12 mouse cellular contexts compared by ENCODE assay signal in the genomic region with DNA sequence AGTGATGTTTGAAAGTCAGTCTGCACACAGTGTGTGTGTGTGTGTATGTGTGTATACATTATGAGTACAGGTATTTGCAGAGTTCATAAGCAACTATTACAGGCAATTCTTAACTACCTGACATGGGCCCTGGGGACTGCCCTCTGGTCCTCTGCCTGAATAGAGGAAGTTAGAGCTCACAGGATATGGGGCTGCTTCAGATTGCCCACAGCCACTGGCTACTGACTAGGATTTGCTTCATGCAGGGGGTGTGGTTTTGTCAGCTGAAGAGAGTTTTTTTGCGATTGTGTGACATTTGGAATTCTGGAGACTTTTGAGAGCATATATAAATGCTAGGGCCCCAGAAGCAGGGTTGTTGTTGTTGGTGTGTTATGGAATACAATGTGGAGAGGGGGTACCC. TPM values are rescaled to one million over a fixed set of nuclear protein-coding genes. Genes with fewer than 3 reads are reported as not detected.
DNase-seq lines count a peak whose midpoint lies in the region; ATAC-seq and TF ChIP-seq lines count a peak whose summit lies in the region.
"Had no signal": no experiment of that assay in that cellular context is flagged by ENCODE, and none has a peak within 500 bp of the region (broad histone marks: within the 10 kb centered on the region; RNA-seq: fewer than 3 reads in every experiment).

No protein-coding gene starts in this region.

- no peaks in the 10 kb centered on the region for H3K9me3 ChIP-seq in CH12.LX (replicated peaks; ENCODE audit: low read length)
- H3K9me3 ChIP-seq: hindbrain, embryonic 10.5 days had no signal

- peaks cover 14% of the 10 kb centered on the region for H3K4me1 ChIP-seq in liver, adult 2 months (ENCODE audit: control insufficient read depth, insufficient read depth, low read length)
- peaks cover 10 to 40% of the 10 kb centered on the region in 2 experiments for H3K4me1 ChIP-seq in CH12.LX (ENCODE audit: control insufficient read depth in 1 of 2, insufficient read depth in 2 of 2)

- ATAC-seq in hematopoietic stem cell, adult 5-6 weeks (replicated peaks in 1 of 2; ENCODE audit: insufficient read depth in 1 of 2, low FRiP score in 2 of 2, low TSS enrichment in 1 of 2, low read depth in 1 of 2, poor library complexity in 2 of 2, severe bottlenecking in 2 of 2), result peak; percentile 32 to 46; a peak in 3 of 4 replicates
- ATAC-seq in monocyte, adult 5-6 weeks (replicated peaks; ENCODE audit: insufficient number of reproducible peaks, low FRiP score, low TSS enrichment, poor library complexity, severe bottlenecking), result peak; percentile 19; the same call in 1 of the 2 replicates

- no peak for DNase-seq in liver, adult 2 months (ENCODE audit: extremely low read depth, low read depth, low spot score)
- no peak for DNase-seq in liver
- peak; percentile 71 for DNase-seq in CH12.LX (ENCODE audit: extremely low read depth)
- DNase-seq in ovary, postnatal 14 days (ENCODE audit: low spot score), result no peak
- DNase-seq in heart, postnatal 36 days, result no peak
- DNase-seq in kidney, adult 8-10 months, result no peak
- DNase-seq: kidney, adult 9 months; lung, postnatal 14 days; thymus, postnatal 36 days had no signal

- no peak overlapping the region for H3K4me3 ChIP-seq in liver, adult 2 months (ENCODE audit: insufficient read depth, low read depth, low read length)
- peak overlapping the region; percentile 49 to 59 (median 58) for H3K4me3 ChIP-seq in CH12.LX (replicated peaks in 1 of 3; ENCODE audit: low read depth in 2 of 3, low read length in 2 of 3, poor library complexity in 1 of 3)
- H3K4me3 ChIP-seq: hindbrain, embryonic 10.5 days had no signal

- intact Hi-C loops in heart, postnatal 36 days (cut with DNase I), result no loop called here

- peak overlapping the region; percentile 15; the same call in 1 of the 2 replicates for H3K27ac ChIP-seq in liver, adult 2 months (replicated peaks; ENCODE audit: insufficient read depth, low read depth, low read length)
- H3K27ac ChIP-seq in CH12.LX (ENCODE audit: insufficient read depth, low read depth), result peak overlapping the region; percentile 93
- H3K27ac ChIP-seq: hindbrain, embryonic 10.5 days had no signal

- in situ Hi-C loops in CH12.LX (cut with MboI; ENCODE audit: low pct_ligation_motif_present, low pct_unique_long_range_greater_than_20kb, low sequenced_read_pairs), result no loop called here

- no peak for TF ChIP-seq CTCF in liver, adult 2 months (IDR thresholded peaks at IDR 0.05; ENCODE audit: low read depth, low read length)
- TF ChIP-seq CTCF in CH12.LX (conservative IDR thresholded peaks at IDR 0.05 in 1 of 2, IDR thresholded peaks at IDR 0.05 in 1 of 2; ENCODE audit: low read depth in 2 of 2, low read length in 2 of 2), result no peak

- dilution Hi-C loops in CH12.LX (cut with MboI; ENCODE audit: extremely low pct_ligation_motif_present, extremely low pct_unique_long_range_greater_than_20kb, low sequenced_read_pairs), result no loop called here

- TF ChIP-seq EP300 in CH12.LX (IDR thresholded peaks at IDR 0.05; ENCODE audit: low read length), result no peak

- WGBS in liver, adult 2 months, result 65% methylated on average over 1 of the region's 1 CpGs

- no peak overlapping the region for H3K9ac ChIP-seq in liver, adult 2 months (ENCODE audit: low read depth, low read length)
- peak overlapping the region; percentile 61 for H3K9ac ChIP-seq in CH12.LX (ENCODE audit: insufficient read depth, low read depth)

- no peak for TF ChIP-seq POLR2A in liver, adult 2 months (IDR thresholded peaks at IDR 0.05; ENCODE audit: extremely low read depth, insufficient read depth, low read length)
- TF ChIP-seq POLR2A in CH12.LX (IDR thresholded peaks at IDR 0.05; ENCODE audit: low read depth, low read length), result no peak

- no peaks in the 10 kb centered on the region for H3K27me3 ChIP-seq in liver, adult 2 months (ENCODE audit: control insufficient read depth, insufficient read depth, low read length)
- H3K27me3 ChIP-seq in CH12.LX (replicated peaks), result no peaks in the 10 kb centered on the region

- peak overlapping the region; percentile 74 for H3K4me2 ChIP-seq in CH12.LX (ENCODE audit: insufficient read depth, low read depth, poor library complexity, severe bottlenecking)

- TF ChIP-seq RAD21 in CH12.LX (IDR thresholded peaks at IDR 0.05; ENCODE audit: low read depth, low read length), result no peak

- peaks cover 3% of the 10 kb centered on the region; the same call in 1 of the 2 replicates for H3K79me2 ChIP-seq in liver, adult 2 months (ENCODE audit: control insufficient read depth, insufficient read depth, low read length)
- peaks cover 2% of the 10 kb centered on the region for H3K79me2 ChIP-seq in CH12.LX (replicated peaks; ENCODE audit: control insufficient read depth, extremely low read depth, insufficient read depth, poor library complexity, severe bottlenecking)

- no peaks in the 10 kb centered on the region for H3K36me3 ChIP-seq in liver, adult 2 months (ENCODE audit: control insufficient read depth, insufficient read depth, low read length)
- no peaks in the 10 kb centered on the region for H3K36me3 ChIP-seq in CH12.LX (replicated peaks in 1 of 2; ENCODE audit: control insufficient read depth in 1 of 2, insufficient read depth in 1 of 2, low read length in 1 of 2)
- H3K36me3 ChIP-seq: hindbrain, embryonic 10.5 days had no signal

TF ChIP-seq in CH12.LX, 34 proteins besides CTCF, POLR2A, EP300 and RAD21:
- no peak for TF ChIP-seq HCFC1 (IDR thresholded peaks at IDR 0.05; ENCODE audit: low read depth, low read length)
- TF ChIP-seq ELF1 (IDR thresholded peaks at IDR 0.05; ENCODE audit: low read depth, low read length), result 0 out of 2 replicates have a peak, but pooled peaks have one; percentile 14

RNA-seq across cellular contexts. Expression of a gene that starts 4.5 kb away (rescaled TPM):
- total RNA-seq in liver, adult 2 months (2014; rRNA removed), result 93.0 and 117 TPM in 2 replicates
- 159 and 178 TPM in 2 replicates for polyA plus RNA-seq in liver, adult 2 months (2012; rRNA removed)
- total RNA-seq in CH12.LX (2012; rRNA removed), result 44.2 and 46.4 TPM in 2 replicates
- total RNA-seq in CH12.LX (2014; rRNA removed), result 33.1 and 34.9 TPM in 2 replicates
- polyA plus RNA-seq in CH12.LX (2012; ENCODE audit: insufficient read length, low read depth), result 70.8 and 73.5 TPM in 2 replicates
- total RNA-seq in hematopoietic stem cell, adult 5-6 weeks (2017), result 53.9 and 68.7 TPM in 2 replicates
- 146 to 207 TPM (median 171 TPM) in 3 replicates for total RNA-seq in monocyte, adult 5-6 weeks (2017)
- total RNA-seq in heart, postnatal 36 days (2021), result 100 to 1,000 TPM; 135 to 140 TPM

RNA-seq across cellular contexts. Expression of a gene that starts 13.0 kb away (rescaled TPM):
- total RNA-seq in liver, adult 2 months (2014; rRNA removed), result 24.4 and 27.1 TPM in 2 replicates
- polyA plus RNA-seq in liver, adult 2 months (2012; rRNA removed), result 42.2 and 49.6 TPM in 2 replicates
- total RNA-seq in CH12.LX (2012; rRNA removed) (154 and 173 TPM in 2 replicates), CH12.LX (2014; rRNA removed) (165 and 171 TPM in 2 replicates)
- polyA plus RNA-seq in CH12.LX (2012; ENCODE audit: insufficient read length, low read depth), result 184 and 194 TPM in 2 replicates
- 75.7 and 108 TPM in 2 replicates for total RNA-seq in hematopoietic stem cell, adult 5-6 weeks (2017)
- 77.5 to 88.4 TPM (median 81.4 TPM) in 3 replicates for total RNA-seq in monocyte, adult 5-6 weeks (2017)
- total RNA-seq in heart, postnatal 36 days (2021), result 10 to 100 TPM; 56.8 to 57.4 TPM

RNA-seq across cellular contexts. Expression of a gene that starts 31.3 kb away (rescaled TPM):
- 5.0 and 5.5 TPM in 2 replicates for total RNA-seq in liver, adult 2 months (2014; rRNA removed)
- 7.0 and 7.2 TPM in 2 replicates for polyA plus RNA-seq in liver, adult 2 months (2012; rRNA removed)
- total RNA-seq in CH12.LX (2012; rRNA removed), result 9.8 and 13.1 TPM in 2 replicates
- total RNA-seq in CH12.LX (2014; rRNA removed), result 5.7 and 6.0 TPM in 2 replicates
- 12.2 and 13.6 TPM in 2 replicates for polyA plus RNA-seq in CH12.LX (2012; ENCODE audit: insufficient read length, low read depth)
- 7.4 and 9.2 TPM in 2 replicates for total RNA-seq in hematopoietic stem cell, adult 5-6 weeks (2017)
- total RNA-seq in monocyte, adult 5-6 weeks (2017), result 3.9 to 5.1 TPM (median 4.2 TPM) in 3 replicates
- total RNA-seq in heart, postnatal 36 days (2021), result 10 to 100 TPM; 17.1 to 17.9 TPM
